30 mouse cellular contexts compared by ENCODE assay signal in genomic region chr2:102934834-102935233, GRCm38 (mm10).
"Had no signal": no experiment of that assay in that cellular context is flagged by ENCODE, and none has a peak within 500 bp of the region (broad histone marks: within the 10 kb centered on the region; RNA-seq: fewer than 3 reads in every experiment).

No protein-coding gene starts in this region.

- ATAC-seq: liver, embryonic 12.5 days; liver, postnatal 0 days; midbrain, embryonic 13.5 days; midbrain, embryonic 15.5 days; midbrain, embryonic 16.5 days had no signal

- DNase-seq: left cerebral cortex, postnatal 4 days; liver; liver, embryonic 13.5 days; liver, postnatal 0 days; lung, adult 18-20 months; lung, adult 2 months; lung, embryonic 14.5 days; lung, postnatal 10 days; lung, postnatal 14 days; lung, postnatal 36 days; lung, postnatal 4 days; midbrain, embryonic 14.5 days had no signal

- H3K9ac ChIP-seq: limb, embryonic 12.5 days; limb, embryonic 13.5 days; limb, embryonic 15.5 days; liver, embryonic 12.5 days; liver, embryonic 13.5 days; liver, embryonic 14.5 days; liver, embryonic 15.5 days; liver, postnatal 0 days; lung, embryonic 14.5 days; lung, embryonic 15.5 days; midbrain, embryonic 12.5 days; midbrain, embryonic 13.5 days; midbrain, embryonic 15.5 days had no signal

- H3K36me3 ChIP-seq: limb, embryonic 10.5 days; limb, embryonic 12.5 days; limb, embryonic 13.5 days; limb, embryonic 15.5 days; liver, embryonic 12.5 days; liver, embryonic 13.5 days; liver, embryonic 15.5 days; lung, embryonic 15.5 days; midbrain, embryonic 10.5 days; midbrain, embryonic 12.5 days; midbrain, embryonic 13.5 days; midbrain, embryonic 15.5 days had no signal

- H3K4me3 ChIP-seq: limb, embryonic 10.5 days; limb, embryonic 12.5 days; limb, embryonic 13.5 days; limb, embryonic 15.5 days; liver, embryonic 12.5 days; liver, embryonic 13.5 days; liver, embryonic 15.5 days; lung, embryonic 15.5 days; megakaryocyte, embryonic 14.5 days; midbrain, embryonic 10.5 days; midbrain, embryonic 12.5 days; midbrain, embryonic 13.5 days; midbrain, embryonic 15.5 days; myocyte had no signal

- H3K4me2 ChIP-seq: limb, embryonic 12.5 days; limb, embryonic 13.5 days; limb, embryonic 15.5 days; liver, embryonic 11.5 days; liver, embryonic 12.5 days; liver, embryonic 13.5 days; liver, embryonic 15.5 days; lung, embryonic 14.5 days; lung, embryonic 15.5 days; midbrain, embryonic 11.5 days; midbrain, embryonic 12.5 days; midbrain, embryonic 13.5 days; midbrain, embryonic 15.5 days had no signal

- H3K4me1 ChIP-seq: limb, embryonic 12.5 days; limb, embryonic 13.5 days; limb, embryonic 15.5 days; liver, embryonic 12.5 days; liver, embryonic 13.5 days; liver, embryonic 15.5 days; midbrain, embryonic 12.5 days had no signal

- H3K9me3 ChIP-seq: limb, embryonic 10.5 days; limb, embryonic 12.5 days; limb, embryonic 13.5 days; limb, embryonic 15.5 days; liver, embryonic 12.5 days; liver, embryonic 13.5 days; liver, embryonic 15.5 days; lung, embryonic 15.5 days; megakaryocyte, embryonic 14.5 days; midbrain, embryonic 10.5 days; midbrain, embryonic 12.5 days; midbrain, embryonic 13.5 days; midbrain, embryonic 15.5 days had no signal

- H3K27me3 ChIP-seq: limb, embryonic 12.5 days; limb, embryonic 13.5 days; liver, embryonic 12.5 days; liver, embryonic 13.5 days; liver, embryonic 15.5 days; lung, embryonic 15.5 days; midbrain, embryonic 12.5 days; midbrain, embryonic 13.5 days; midbrain, embryonic 15.5 days had no signal

- H3K27ac ChIP-seq: limb, embryonic 10.5 days; limb, embryonic 12.5 days; limb, embryonic 13.5 days; limb, embryonic 15.5 days; liver, embryonic 12.5 days; liver, embryonic 13.5 days; liver, embryonic 14.5 days; liver, embryonic 15.5 days; lung, embryonic 15.5 days; macrophage; midbrain, embryonic 10.5 days; midbrain, embryonic 12.5 days; midbrain, embryonic 13.5 days; midbrain, embryonic 15.5 days had no signal
